Mouse (Mus musculus) 416B (cell line): ENCODE data around the gene 9430097D07Rik.

ENCODE experiments used
- DNase-seq: peaks from one replicate; pipeline ENCODE4 v3.0.0; 2011; ENCODE audit warnings: low read depth

9430097D07Rik gene

DNA sequence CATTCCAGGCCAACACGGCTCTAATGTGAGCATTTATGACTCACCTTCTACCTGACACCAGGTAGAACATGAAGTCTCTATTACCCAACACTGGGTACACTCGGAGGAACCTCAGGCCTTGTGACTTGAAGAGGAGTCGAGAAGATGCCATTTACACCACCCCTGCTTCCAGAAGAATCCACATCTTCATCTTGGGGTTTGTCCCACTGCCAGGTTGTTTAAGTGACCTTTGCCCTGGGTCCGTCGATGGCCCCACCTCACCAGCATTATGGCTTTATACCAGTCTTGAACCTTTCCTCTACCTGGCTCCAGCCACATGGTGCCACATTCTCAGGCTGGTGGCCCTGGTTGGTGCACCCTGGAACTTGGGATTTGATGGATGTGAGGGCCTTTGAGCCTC lies 21.8 kb upstream of the 9430097D07Rik start:
- no peak for DNase-seq

DNA sequence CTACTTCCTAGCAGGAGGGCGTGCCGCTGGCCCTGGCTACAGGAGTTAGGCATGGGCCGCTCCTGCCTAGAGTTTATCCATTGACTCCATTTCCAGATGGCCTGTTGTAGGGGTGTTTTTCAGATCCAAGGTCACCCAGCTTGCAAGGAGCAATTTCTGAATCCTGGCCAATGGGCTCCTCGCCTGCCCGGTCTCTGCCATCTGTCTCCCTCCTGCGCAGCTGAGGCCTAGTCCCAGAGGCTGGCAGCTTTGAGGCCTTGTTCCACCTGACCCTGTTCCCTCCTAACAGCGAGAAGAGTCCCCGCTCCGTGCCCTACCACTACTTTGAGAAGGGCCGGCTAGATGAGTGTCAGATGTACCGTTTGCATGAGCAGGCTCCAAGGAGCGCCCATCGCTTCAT lies 21.2 kb upstream of the 9430097D07Rik start:
- DNase-seq: no peak

DNA sequence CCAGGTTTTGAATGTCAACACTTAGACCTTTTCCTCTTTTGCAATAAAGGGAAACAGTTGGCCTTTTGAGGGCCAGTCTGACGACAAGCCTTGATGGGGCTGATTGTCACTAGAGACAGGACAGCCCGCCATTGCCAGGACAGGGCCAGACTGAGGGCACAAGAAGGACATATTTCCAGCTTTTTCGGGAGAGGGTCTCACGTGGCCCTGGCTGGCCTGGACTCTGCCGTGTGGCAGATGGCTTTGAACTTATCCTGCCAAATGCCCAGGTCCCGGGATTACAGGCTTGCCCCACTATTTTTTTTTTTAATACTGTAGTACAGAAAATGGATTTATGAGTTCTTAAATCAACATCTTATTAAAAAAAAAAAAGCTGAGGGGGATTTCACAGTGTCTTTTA lies 15.8 kb upstream of the 9430097D07Rik start:
- DNase-seq: peak; percentile 63

DNA sequence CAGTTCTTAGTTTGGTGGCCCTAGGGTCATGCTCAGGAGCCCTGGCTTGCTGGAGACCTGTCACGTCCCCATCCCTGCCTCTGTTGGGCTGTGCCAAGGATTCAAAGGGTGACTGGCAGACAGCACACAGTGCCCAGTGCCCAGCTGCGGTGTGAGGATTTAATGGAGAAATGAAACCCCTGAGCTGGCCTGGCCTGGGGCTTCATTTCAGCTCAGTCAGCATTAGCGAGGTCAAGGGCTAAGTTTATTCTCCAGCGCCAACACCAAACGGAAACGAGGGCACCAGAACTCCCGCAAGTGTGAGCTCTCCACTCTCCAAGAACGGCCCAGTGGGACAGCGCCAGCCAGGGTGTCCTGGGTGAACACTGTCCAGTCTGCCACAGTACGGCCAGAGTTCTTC lies 14.7 kb upstream of the 9430097D07Rik start:
- DNase-seq: no peak

DNA sequence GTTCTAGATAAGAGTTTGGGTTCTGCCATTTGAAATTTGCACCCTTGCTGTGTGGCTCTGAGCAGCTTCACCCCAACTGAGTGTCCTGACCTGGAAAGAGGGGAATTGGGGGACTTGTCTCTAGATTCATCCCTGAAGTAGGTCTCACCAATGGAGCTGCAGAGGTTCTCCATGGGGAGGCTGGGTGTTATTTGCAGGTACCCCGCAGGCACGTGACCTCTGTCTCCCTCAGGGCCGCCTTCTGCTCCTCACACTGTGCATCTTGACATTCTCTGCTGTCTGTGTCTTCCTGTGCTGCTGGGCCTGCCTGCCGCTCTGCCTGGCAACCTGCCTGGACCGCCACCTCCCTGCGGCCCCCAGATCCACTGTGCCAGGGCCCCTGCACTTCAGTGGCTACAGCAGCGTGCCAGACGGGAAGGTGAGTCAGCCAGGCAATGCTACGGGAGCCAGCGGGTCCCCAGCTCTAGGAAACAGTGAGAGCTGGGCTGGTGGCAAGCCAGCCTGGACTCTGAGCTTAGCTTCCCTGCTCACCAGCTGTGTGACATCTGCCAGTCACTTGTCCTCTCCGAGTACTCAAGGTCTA lies 13.8 kb upstream of the 9430097D07Rik start:
- peak; percentile 83 for DNase-seq

DNA sequence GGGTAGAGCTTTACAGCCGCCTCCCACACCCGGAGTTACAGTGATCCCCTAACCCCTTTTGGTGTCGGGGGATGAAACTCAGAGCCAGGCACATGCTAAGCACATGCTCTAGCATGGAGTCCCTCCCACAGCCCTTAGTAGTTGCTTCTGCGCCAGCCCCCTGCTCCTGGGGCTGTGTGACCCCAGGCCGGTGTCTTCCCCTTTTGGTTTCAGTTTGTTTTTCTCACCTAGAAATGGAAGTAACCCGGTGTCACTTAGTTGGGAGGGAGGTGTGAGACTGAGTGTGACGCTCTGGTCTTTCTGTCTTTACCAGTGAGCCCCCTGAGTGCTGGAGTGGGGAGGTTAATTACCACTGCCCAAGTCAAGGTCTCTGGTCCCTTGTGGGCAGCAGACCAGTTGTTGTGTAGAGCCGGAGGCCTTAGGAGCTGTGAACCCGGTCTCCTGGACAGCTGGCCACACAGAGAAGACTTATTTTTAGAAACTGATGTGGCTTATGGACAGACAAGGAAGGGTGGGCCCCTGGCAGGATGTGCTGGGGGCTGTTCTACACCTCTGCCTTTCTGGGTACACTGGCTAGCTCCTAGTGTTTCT lies 12.3 kb upstream of the 9430097D07Rik start:
- peak; percentile 73 for DNase-seq

DNA sequence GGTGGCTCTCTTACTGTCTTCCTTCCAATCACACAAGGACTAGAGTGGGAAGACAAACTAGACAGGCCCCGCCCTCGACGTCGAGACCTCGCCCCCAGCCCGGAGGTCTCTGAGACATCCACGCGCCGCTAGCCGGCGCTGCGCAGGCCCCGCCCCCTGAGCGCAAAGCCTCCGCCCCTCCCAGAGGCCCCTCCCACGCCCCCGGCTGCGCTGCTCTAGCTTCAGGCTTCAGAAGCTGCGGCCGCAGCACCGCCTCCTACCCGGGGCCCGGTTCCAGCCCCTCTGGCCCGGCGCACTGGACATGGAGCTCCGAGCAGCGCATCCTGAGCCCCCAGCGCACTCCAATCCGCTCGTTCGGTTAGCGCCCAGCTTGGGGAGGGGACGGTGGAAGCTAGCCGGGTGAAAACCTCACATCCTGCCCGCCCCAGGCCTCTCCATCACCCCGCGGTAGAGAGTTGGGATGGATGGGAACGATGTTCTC lies 11.4 kb upstream of the 9430097D07Rik start, which contains the start of gene St6galnac4:
TSS of gene St6galnac4 (plus strand) at position 225 of the 481 bp plus-strand sequence.
- DNase-seq: peak; percentile 97

DNA sequence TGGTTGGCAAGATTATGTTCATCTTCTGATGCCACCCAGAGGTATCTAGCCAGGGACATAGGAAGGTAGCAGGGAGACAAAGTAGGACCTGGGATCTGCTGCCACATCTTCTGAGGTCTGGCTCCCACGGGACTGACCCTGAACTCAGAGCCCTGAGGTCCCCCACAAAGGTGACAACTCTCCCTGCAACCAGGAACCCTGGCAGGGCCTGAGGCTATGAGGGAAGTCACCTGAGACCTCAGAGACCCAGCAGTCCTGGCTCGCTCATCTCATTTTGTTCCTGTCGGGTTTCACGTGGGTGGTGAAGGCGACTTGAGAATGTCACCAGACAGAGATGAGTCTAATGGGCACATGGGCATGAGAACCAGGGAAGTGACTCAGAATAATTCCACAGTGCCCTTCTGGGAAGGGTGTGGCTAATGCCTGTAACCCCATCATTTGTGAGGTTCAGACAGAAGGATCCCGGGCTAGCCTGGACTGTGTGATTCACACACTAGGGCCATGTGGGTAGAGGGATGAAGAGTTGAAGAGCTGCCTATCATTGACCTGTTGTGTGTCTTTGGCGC lies 9.7 kb upstream of the 9430097D07Rik start:
- DNase-seq: no peak

DNA sequence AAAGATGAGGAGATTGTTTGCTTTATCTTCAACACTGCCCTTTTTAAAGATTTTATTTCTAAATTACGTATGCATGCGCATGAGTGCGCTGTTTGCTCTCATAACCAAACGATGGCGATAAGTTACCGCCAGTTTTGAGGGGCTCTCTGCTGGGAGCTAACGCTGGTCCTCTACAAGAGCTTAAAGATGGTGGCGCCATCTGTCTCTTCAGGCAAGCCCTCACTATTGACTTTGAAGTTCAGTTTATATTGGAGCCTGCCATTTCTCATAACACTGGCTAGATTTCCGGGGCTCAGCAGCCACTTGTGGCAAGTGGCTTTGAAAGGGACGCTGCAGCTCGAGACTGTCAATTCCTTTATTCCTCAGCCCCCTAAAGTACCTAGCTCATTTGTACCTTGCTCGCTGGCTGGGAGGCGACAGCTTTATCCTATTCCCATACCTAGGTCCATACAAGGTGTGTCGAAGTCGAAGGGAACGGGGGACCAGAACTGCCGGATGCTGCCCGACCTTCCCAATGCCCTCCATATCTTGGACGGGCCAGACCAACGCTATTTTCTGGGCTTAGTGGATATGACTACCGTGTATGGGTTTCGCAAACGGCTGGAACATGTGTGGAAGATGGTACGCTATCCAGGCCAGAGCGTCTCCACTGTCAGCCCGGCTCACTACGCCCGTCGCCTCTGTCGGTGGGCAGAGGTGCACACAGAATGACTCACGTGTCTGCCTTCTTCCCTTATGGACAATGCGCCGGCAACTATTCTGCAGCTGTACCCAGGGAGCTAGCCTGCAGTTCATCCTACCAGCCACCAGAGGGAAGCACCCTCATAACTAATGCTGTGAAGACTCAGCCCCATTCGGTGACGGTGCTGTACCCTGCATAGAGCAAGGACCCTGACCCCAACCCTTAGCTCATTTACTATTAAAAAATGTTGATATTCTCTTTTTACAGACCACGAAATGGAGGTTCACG lies 7.6 kb upstream of the 9430097D07Rik start:
- DNase-seq: peak; percentile 92

DNA sequence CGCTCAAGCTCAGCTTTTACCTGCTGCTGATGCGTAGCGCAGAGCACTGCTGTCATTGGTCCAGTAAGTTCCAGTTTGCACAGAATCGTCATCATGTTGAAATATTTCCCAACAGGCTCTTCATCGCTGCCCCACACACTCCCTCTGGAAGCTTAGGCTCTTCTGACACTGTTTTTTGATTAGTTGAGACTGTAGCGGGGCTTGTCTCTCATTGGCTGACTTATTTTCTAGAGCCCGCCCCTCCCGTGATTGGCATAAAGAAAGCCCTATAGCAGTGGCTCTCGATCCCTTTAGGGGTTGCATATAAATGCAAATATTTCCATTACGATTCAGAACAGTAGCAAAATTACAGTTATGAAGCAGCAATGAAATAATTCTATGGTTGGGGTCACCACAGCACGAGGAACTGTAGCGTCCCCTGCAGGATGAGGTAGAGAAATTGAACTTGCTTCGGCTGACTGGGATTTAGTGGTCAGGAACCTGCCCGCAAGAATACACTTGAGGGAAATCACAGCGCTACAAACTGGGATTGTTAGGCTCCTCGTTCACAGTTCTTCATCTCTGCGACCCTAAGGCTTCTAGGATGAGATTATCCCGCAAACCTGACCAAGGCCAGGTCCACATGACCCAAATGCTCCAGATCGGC lies 6.1 kb upstream of the 9430097D07Rik start:
- DNase-seq: peak; percentile 93

DNA sequence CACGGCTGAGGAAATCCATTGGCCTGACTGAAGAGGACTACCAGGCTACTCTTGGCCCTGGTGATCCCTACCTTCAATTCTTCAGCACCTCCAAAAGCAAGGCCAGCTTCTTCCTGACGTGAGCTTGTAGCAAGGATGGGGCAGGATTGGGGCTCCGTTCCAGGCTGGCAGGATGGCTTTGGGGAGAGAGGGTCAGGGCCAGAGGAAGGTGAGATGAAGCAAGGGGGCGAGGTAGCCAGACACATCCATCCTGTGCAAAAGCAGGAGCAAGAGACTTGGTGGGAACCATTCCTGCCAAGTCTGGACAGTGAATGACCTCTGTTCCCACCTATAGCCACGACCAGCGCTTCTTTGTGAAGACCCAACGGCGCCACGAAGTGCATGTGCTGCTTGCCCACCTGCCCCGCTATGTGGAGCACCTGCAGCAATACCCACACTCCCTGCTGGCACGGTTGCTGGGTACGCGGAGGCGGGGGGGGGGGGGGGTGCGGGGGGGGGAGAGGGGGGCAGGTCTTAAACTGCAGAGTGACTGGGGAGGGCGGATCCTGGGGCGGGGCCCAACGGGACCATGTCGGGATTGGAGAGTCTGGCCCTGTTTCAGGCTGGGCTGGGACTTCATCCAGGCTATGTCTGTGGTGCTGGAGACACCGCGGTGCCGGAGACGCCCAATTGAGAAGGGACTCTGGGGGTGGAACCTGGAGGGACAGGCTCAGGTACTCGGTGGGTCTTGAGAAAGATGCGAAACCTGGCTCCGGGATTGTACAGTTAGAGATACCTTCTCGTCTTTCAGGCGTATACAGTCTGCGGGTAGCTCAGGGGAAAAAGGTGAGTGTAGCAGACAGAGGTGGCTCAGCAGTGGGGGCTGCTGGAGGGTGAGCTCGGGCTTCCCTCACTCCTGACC lies 2.9 kb upstream of the 9430097D07Rik start:
- DNase-seq: no peak

DNA sequence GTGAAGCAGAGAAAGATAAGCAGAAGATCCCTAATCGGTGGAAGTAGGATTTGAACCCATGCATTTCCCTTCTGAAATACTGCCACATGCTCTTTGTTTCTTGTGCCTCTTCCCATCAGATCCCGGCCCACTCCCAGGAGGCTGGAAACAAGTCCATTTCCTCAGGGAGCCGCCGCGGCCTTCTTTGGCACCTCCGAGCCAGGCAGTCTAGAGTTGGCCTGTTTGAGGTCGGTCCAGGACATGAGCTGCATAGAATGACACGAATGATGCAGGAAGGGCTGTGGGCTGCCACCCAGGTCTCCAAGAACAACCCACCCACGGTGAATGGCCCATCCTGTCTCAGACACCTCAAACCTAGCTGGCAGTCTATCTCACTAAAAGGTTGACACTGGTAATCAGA lies 1.0 kb upstream of the 9430097D07Rik start:
- DNase-seq: no peak

DNA sequence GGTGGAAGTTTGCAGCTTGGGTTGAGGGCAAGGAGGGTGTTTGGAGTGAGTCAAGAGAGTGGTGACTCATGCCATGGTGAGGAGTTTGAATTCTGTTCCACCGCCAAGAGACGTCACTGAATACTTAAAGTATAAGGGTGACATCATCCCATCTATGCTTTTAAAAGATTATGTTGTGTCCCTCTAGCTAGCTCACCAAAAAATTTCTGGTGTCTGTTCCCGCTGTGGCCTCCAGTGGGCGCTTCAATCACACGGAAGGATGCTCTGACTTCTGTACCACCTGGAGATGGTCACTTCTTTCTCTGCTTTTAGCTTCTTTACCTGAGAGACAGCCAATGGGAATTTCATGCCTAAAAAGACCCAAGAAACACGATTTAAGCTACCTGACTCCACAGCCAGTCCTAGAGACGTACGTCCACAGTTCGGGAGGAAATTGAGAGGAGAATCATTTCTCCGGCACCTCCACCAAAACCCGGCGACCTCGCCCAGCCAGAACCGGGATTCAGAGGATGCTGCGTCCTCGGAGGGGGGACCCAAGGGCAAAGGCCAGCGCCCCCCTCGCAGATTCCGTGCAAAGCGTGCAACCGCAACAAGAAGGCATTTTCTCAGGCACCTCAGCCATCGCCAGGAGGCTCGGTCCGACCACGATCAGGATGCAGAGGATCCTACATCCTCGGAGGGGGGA lies 441 bp downstream of the 9430097D07Rik start:
- DNase-seq: peak; percentile 70

DNA sequence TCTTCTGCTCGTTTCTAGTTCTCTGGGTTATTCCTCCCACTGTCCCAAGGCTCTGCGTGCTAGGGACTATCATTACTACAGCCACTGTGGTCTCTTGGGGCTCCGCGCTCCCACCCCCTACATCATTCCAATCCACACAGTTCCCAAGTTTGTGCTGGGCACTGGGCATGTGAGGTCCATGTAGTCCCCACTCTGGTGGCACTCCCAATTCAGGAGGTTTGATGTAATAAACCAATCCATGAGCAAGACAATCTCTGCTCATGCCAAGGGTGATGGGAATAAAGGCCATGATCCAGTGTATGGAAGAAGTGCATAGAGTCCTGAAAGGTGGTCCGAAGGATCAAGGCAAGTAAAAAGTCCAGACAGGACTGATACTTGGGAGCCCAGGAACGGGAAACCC lies 987 bp downstream of the 9430097D07Rik start, which contains the start of gene Pip5kl1:
TSS of gene Pip5kl1 (plus strand) at position 301 of the 400 bp plus-strand sequence.
- no peak for DNase-seq

DNA sequence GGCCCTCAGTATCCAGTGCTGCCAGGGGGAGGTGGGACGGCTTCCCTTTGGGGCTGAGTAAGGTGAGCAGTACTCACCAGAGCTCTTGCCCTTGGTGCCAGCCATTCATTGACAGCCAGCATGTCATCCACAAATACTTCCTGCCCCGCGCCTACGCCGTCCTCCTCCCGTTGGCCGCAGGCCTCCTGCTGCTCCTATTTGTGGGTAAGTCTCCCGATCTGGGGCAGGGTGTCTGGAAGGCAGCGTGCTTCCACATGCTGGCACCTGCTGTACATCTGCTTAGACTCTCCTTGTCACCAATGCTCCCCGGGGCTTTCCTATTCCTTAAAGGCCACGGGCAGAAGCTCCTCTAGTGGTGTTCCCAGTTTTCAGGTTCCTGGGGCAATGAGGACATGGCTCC lies 3.3 kb downstream of the 9430097D07Rik start:
- no peak for DNase-seq

DNA sequence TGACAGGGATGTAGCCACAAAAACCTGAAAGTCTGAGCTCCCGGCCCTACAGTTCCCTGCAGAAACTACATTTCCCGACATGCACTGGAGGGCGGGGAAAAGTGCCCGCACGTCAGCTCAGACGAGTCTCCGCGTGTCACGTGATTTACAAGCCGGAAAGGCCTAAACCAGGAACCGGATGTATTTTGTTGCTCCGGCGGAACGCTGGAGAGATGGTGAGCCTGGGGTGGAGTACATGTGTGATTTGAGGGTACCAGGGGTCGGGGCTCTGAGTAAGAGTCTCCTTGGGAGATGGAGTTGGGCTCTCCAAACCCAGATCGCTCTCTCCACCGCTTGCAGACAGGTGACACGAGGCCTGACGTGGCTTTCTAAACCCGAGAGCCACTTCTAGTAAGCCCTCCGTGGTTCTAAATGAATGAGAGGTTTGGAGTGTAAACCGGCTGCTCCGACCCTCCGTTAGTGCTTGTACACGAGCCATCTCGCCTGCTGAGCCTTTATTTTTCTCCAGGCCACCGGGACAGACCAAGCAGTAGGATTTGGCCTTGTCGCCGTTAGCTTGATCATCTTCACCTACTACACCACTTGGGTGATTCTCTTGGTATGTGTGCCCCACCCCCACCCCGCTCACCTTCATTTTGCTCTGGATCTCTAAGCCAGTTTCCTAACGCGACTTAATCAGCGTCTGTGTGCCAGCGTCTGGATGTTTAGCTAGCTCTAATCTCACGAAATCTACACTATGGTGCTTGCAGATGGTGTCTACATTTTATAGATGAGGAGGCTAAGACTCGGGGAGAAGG lies 4.6 kb downstream of the 9430097D07Rik start, which contains the start of gene Dpm2:
TSS of gene Dpm2 (plus strand) at position 161 of the 797 bp plus-strand sequence.
- peak; percentile 96 for DNase-seq

DNA sequence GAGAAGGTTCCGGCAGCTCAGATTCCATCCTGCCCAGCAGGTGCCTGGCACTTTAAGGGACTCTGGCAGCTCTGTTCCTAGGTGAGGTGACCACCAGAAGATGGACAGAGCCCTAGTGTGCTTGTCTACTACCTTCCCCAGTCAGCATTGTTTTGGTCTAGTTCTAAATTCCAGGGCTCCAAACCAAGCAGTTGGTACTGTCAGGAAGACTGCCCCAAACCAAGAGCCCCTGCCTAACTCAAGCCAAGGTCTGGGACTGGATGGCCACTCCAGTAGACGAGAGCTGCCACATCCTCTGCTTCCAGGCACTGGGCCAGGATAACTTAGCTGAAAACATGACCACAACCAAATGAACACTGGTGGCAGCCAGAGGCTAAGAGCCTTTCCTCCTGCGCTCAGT lies 6.5 kb downstream of the 9430097D07Rik start:
- DNase-seq: no peak

DNA sequence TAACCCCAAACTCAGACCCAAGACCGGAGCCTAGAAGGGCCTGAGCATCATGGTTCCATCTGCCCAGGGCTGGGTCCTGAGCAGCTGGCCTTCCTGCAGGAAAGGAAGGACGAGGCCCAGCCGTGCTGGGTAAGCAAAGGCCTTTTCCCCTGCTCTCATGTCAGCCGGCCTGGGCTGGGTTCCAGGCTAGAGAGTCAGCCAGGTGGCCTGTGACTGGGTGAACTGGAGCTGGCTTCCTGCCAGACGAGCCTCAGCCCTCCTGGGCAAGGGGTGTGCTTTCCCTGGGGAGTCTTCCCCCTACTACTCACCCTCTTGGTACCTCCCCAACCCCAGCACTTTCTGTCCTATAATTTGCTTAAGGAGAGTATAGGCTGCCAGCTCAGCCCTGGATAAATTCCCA lies 7.3 kb downstream of the 9430097D07Rik start:
- no peak for DNase-seq

DNA sequence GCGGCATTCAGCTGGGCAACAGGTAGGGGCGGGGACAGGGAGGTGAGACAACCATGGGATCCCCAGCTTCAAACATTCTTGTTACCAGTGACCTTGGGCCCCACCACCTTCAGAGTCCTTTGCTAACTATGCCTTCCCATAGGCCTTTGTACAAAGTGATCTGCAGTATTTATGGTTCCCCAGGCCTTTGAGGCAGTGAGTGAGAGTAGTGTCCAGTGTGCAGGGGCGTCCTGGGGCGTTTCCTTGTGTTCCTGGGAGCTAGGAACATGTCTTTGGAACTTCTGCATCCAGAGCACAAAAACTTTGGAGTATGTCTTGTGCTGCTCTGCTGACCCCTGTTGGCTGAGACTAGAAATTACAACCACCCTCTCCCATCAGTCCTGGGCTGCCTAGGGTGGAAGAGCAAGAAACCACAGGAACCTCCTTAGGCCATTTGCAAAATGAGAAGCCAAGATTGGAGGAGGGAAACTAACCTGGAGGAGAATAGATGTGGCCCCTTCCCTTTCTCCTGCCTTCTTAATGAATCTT lies 8.9 kb downstream of the 9430097D07Rik start:
- DNase-seq: peak; percentile 83
